Mouse (Mus musculus) liver, embryonic 18 days (tissue): ENCODE results near the gene Mrgpra2b. TPM values are rescaled to one million over a fixed set of nuclear protein-coding genes. Genes with fewer than 3 reads are reported as not detected.

Experiments
- polyA plus RNA-seq: library from polyadenylated mRNA; depleted of rRNA; stranded (reverse); fragments of >200 nt; gene quantifications from 2 replicates; pipeline ENCODE4 v1.2.3, GENCODE M21; 2012; rRNA removed

Mrgpra2b gene
- 5.8 and 6.3 TPM in 2 replicates for polyA plus RNA-seq

GRCm38 (mm10) chr7:47528762-47529161 lies at the start of gene Mrgpra2b:
TSS of gene Mrgpra2b (minus strand) at chr7:47528862.

GRCm38 (mm10) chr7:47452015-47452414 lies 76.6 kb downstream of the Mrgpra2b start, which contains the start of gene Mrgpra2a:
TSS of gene Mrgpra2a (minus strand) at chr7:47452139.

Other genes with a start within 250 kb of the Mrgpra2b start
- gene Mrgpra1, start 174.6 kb downstream of the Mrgpra2b start, polyA plus RNA-seq = not detected in 2 replicates
- gene Mrgpra2a, start 76.7 kb downstream of the Mrgpra2b start, polyA plus RNA-seq = 1.5 and 1.7 TPM in 2 replicates
- gene Mrgpra3, start 72.5 kb upstream of the Mrgpra2b start, polyA plus RNA-seq = not detected in 2 replicates